Mouse (Mus musculus) bone marrow macrophage, adult 2 months (primary cell): Measurements from ENCODE around the gene 1190007I07Rik.

Experiments used
- CTCF ChIP-seq: IDR thresholded peaks from 2 replicates; pipeline ENCODE4 v1.5.1; 2012; ENCODE audit warnings: low read depth, mild to moderate bottlenecking, low read length, moderate library complexity
- POLR2A ChIP-seq: IDR thresholded peaks from 2 replicates; pipeline ENCODE4 v1.6.1; 2012; ENCODE audit warnings: mild to moderate bottlenecking, low read depth, low read length, borderline replicate concordance

DNA sequence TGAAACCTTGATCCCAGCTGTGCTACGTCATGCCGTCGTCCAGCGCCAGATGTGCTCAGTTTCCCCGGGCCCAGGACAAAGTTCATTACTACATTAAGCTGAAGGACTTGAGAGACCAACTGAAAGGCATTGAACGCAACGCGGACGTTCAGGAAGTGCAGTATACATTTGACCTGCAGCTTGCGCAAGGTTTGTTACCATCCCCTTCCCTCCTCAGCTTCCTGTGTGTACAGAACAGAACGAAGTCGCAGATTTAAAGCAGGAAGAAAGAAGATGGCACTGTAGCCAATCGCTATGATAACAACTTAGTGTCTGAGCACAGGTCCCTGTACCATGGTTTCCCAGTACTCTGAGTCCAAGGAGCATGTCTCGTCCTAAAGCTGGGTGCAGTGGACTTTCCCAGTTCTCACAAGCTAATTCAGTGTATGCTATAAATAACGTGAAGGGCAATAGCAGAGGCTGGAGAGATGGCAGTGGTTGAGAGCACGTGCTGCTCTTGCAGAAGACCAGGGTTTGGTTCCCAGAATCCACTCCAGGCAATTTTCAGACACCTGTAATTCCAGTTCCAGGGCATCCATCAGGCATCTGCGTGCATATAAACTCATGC lies 24.3 kb upstream of the 1190007I07Rik start:
- no peak for TF ChIP-seq CTCF
- TF ChIP-seq POLR2A, result no peak
